Mouse (Mus musculus): ENCODE measurements around the gene Hmga1b.

GRCm38 (mm10) chr11:120733521-120733920 lies 29.1 kb upstream of the Hmga1b start:
- TF ChIP-seq POLR2A (IDR thresholded peaks at IDR 0.05; ENCODE audit: extremely low read depth, insufficient read depth, low read length) (no peak), CTCF (IDR thresholded peaks at IDR 0.05; ENCODE audit: extremely low read depth, insufficient read depth, low read length) (no peak)

Measured in cortical plate, adult 2 months (tissue).